Mouse (Mus musculus): ENCODE results near the gene Cask. TPM values are rescaled to one million over a fixed set of nuclear protein-coding genes. Genes with fewer than 3 reads are reported as not detected.

Cask gene
- polyA plus RNA-seq, 2 experiments from 2014 or later, result 0.36 to 0.43 TPM

Other genes starting within 250 kb of the Cask start
- gene Gpr34, start 219.3 kb downstream of the Cask start, polyA plus RNA-seq (2017; shearing (Covaris generic)), result 10 to 100 TPM; 19.6 to 22.7 TPM
- gene Gpr82, start 190.0 kb downstream of the Cask start, polyA plus RNA-seq (2017; shearing (Covaris generic)), result under 1 TPM in 1 of 2 experiments, not detected in 1; 0.53 TPM

Measured in activated CD4-positive, CD25-positive, alpha-beta regulatory T cell, adult 4 months (primary cell).